ENCODE assay signal across 16 mouse cellular contexts in the genomic region with DNA sequence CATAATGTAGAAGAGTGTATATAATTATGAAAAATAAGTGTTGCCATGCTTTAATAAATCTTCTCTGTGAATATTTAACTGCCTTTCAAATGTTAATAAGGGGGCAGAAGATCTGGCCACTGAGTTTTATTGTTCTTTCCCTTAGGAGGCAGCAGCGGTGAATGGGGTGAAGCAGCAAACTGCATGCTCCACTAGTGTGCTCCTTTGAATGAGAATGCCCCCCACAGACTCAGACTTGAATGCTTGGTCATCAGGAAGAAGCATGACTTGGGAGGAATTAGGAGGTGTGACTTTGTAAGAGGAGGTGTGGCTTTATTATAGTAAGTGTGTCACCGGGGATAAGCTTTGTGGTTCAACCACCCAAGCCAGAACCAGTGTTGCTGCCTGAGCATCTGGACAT. TPM values are rescaled to one million over a fixed set of nuclear protein-coding genes. Genes with fewer than 3 reads are reported as not detected.
A peak's percentile ranks its signal among the peaks of the same experiment; 100 is the strongest.
DNase-seq lines count a peak whose midpoint lies in the region; ATAC-seq and TF ChIP-seq lines count a peak whose summit lies in the region.
"Had no signal": no experiment of that assay in that cellular context is flagged by ENCODE, and none has a peak within 500 bp of the region (broad histone marks: within the 10 kb centered on the region; RNA-seq: fewer than 3 reads in every experiment).

No protein-coding gene starts in this region.

- H3K9me3 ChIP-seq in kidney, postnatal 0 days (replicated peaks; ENCODE audit: low read length): no peaks in the 10 kb centered on the region
- H3K9me3 ChIP-seq in ES-E14 (ENCODE audit: control insufficient read depth, insufficient read depth, low read depth, low read length): no peaks in the 10 kb centered on the region
- no peaks in the 10 kb centered on the region for H3K9me3 ChIP-seq in forebrain, embryonic 13.5 days (replicated peaks)
- no peaks in the 10 kb centered on the region for H3K9me3 ChIP-seq in hindbrain, embryonic 14.5 days (ENCODE audit: control insufficient read depth, low read length)
- H3K9me3 ChIP-seq in intestine, postnatal 0 days (ENCODE audit: control insufficient read depth): no peaks in the 10 kb centered on the region
- H3K9me3 ChIP-seq: embryonic facial prominence, embryonic 10.5 days; limb, embryonic 13.5 days; megakaryocyte, embryonic 14.5 days had no signal

- no peak overlapping the region for H3K27ac ChIP-seq in kidney, postnatal 0 days
- H3K27ac ChIP-seq in kidney, adult 2 months (ENCODE audit: insufficient read depth, low read depth, low read length): no peak overlapping the region
- H3K27ac ChIP-seq in ES-E14 (ENCODE audit: insufficient read depth, low read depth, low read length, poor library complexity, severe bottlenecking): no peak overlapping the region
- no peak overlapping the region for H3K27ac ChIP-seq in forebrain, embryonic 13.5 days
- H3K27ac ChIP-seq in hindbrain, embryonic 14.5 days: no peak overlapping the region
- H3K27ac ChIP-seq in intestine, postnatal 0 days (ENCODE audit: low read depth, low read length): no peak overlapping the region
- H3K27ac ChIP-seq: embryonic facial prominence, embryonic 10.5 days; limb, embryonic 13.5 days; liver, embryonic 14.5 days had no signal

- in situ Hi-C loops in ES-E14 (cut with MboI; ENCODE audit: low sequenced_read_pairs in 2 of 2, unreplicated experiment in 2 of 2): no loop called here

- H3K9ac ChIP-seq in kidney, postnatal 0 days (ENCODE audit: low read depth, low read length): no peak overlapping the region
- H3K9ac ChIP-seq in ES-E14 (ENCODE audit: insufficient read depth, low read depth, low read length, poor library complexity, severe bottlenecking): no peak overlapping the region
- no peak overlapping the region for H3K9ac ChIP-seq in forebrain, embryonic 13.5 days
- H3K9ac ChIP-seq in hindbrain, embryonic 14.5 days: no peak overlapping the region
- no peak overlapping the region for H3K9ac ChIP-seq in intestine, postnatal 0 days (ENCODE audit: low read depth, low read length)
- H3K9ac ChIP-seq: limb, embryonic 13.5 days; liver, embryonic 14.5 days had no signal

- H3K36me3 ChIP-seq in kidney, postnatal 0 days (ENCODE audit: insufficient read depth, low read length): no peaks in the 10 kb centered on the region
- H3K36me3 ChIP-seq in kidney, adult 2 months (ENCODE audit: control insufficient read depth, insufficient read depth, low read length): no peaks in the 10 kb centered on the region; the same call in 1 of the 2 replicates
- no peaks in the 10 kb centered on the region for H3K36me3 ChIP-seq in ES-E14 (ENCODE audit: control insufficient read depth, insufficient read depth, low read length, poor library complexity, severe bottlenecking)
- no peaks in the 10 kb centered on the region for H3K36me3 ChIP-seq in forebrain, embryonic 13.5 days (ENCODE audit: poor library complexity, severe bottlenecking)
- H3K36me3 ChIP-seq in hindbrain, embryonic 14.5 days (replicated peaks; ENCODE audit: control insufficient read depth, insufficient read depth): no peaks in the 10 kb centered on the region
- no peaks in the 10 kb centered on the region for H3K36me3 ChIP-seq in intestine, postnatal 0 days (ENCODE audit: control insufficient read depth, insufficient read depth)
- H3K36me3 ChIP-seq: limb, embryonic 13.5 days had no signal

- no peak for TF ChIP-seq CTCF in kidney, postnatal 0 days (IDR thresholded peaks at IDR 0.05; ENCODE audit: low read depth)
- no peak for TF ChIP-seq CTCF in kidney, adult 2 months (conservative IDR thresholded peaks at IDR 0.05; ENCODE audit: insufficient read depth, insufficient read length, low read depth, low read length)
- no peak for TF ChIP-seq CTCF in intestine, postnatal 0 days (IDR thresholded peaks at IDR 0.05; ENCODE audit: low read depth)

- no peaks in the 10 kb centered on the region for H3K4me1 ChIP-seq in kidney, postnatal 0 days (replicated peaks; ENCODE audit: insufficient read depth, low read length)
- no peaks in the 10 kb centered on the region for H3K4me1 ChIP-seq in kidney, adult 2 months (ENCODE audit: control insufficient read depth, insufficient read depth, low read length)
- H3K4me1 ChIP-seq in ES-E14 (ENCODE audit: control insufficient read depth in 2 of 2, insufficient read depth in 2 of 2, low read length in 2 of 2, poor library complexity in 1 of 2): no peaks in the 10 kb centered on the region
- H3K4me1 ChIP-seq in forebrain, embryonic 13.5 days: peaks cover 14% of the 10 kb centered on the region; the same call in 1 of the 2 replicates
- H3K4me1 ChIP-seq in hindbrain, embryonic 14.5 days (replicated peaks; ENCODE audit: control insufficient read depth, insufficient read depth, low read length): no peaks in the 10 kb centered on the region
- no peaks in the 10 kb centered on the region for H3K4me1 ChIP-seq in intestine, postnatal 0 days (replicated peaks; ENCODE audit: control insufficient read depth, insufficient read depth, low read length)
- H3K4me1 ChIP-seq: embryonic facial prominence, embryonic 10.5 days; limb, embryonic 13.5 days had no signal

- no peak for TF ChIP-seq POLR2A in kidney, adult 2 months (IDR thresholded peaks at IDR 0.05; ENCODE audit: low read depth, low read length)

- peak; percentile 5 for DNase-seq in kidney, postnatal 0 days (ENCODE audit: low spot score)
- no peak for DNase-seq in kidney, adult 2 months
- DNase-seq in ES-E14 (ENCODE audit: low read depth, low spot score): no peak
- DNase-seq in hindbrain, embryonic 14.5 days (ENCODE audit: low spot score): no peak
- no peak for DNase-seq in urinary bladder, postnatal 14 days (ENCODE audit: low spot score)
- DNase-seq in kidney, adult 11 months: no peak
- DNase-seq: B cell, adult 2 months; cerebellum, adult 18-20 months; gastrocnemius, postnatal 25 days; thymus, postnatal 14 days had no signal

- ATAC-seq in kidney, postnatal 0 days (replicated peaks; ENCODE audit: low FRiP score, low read depth): no peak
- peak; percentile 70; the same call in 1 of the 2 replicates for ATAC-seq in forebrain, embryonic 13.5 days
- peak; percentile 73; the same call in 1 of the 2 replicates for ATAC-seq in hindbrain, embryonic 14.5 days (ENCODE audit: low FRiP score)
- ATAC-seq in intestine, postnatal 0 days: no peak

- no peaks in the 10 kb centered on the region for H3K27me3 ChIP-seq in kidney, postnatal 0 days (ENCODE audit: insufficient read depth, low read length)
- no peaks in the 10 kb centered on the region for H3K27me3 ChIP-seq in kidney, adult 2 months (replicated peaks; ENCODE audit: control insufficient read depth, insufficient read depth, low read length)
- H3K27me3 ChIP-seq in forebrain, embryonic 13.5 days: no peaks in the 10 kb centered on the region
- H3K27me3 ChIP-seq in hindbrain, embryonic 14.5 days (ENCODE audit: control insufficient read depth, insufficient read depth, low read length): no peaks in the 10 kb centered on the region
- H3K27me3 ChIP-seq in intestine, postnatal 0 days (replicated peaks; ENCODE audit: control insufficient read depth, insufficient read depth, low read length): no peaks in the 10 kb centered on the region
- H3K27me3 ChIP-seq: limb, embryonic 13.5 days; megakaryocyte, embryonic 14.5 days had no signal

- WGBS in kidney, postnatal 0 days: 72% methylated on average over 2 of the region's 2 CpGs
- WGBS in kidney, adult 2 months: 74% methylated on average over 2 of the region's 2 CpGs
- 22% methylated on average over 2 of the region's 2 CpGs for WGBS in forebrain, embryonic 13.5 days
- 8% methylated on average over 2 of the region's 2 CpGs for WGBS in hindbrain, embryonic 14.5 days
- 85% methylated on average over 2 of the region's 2 CpGs for WGBS in intestine, postnatal 0 days

- H3K4me3 ChIP-seq in kidney, postnatal 0 days (replicated peaks; ENCODE audit: low read depth, low read length): no peak overlapping the region
- no peak overlapping the region for H3K4me3 ChIP-seq in kidney, adult 2 months (ENCODE audit: insufficient read depth, low read depth, low read length)
- no peak overlapping the region for H3K4me3 ChIP-seq in ES-E14 (ENCODE audit: insufficient read depth in 1 of 2, low read depth in 1 of 2, low read length in 2 of 2, poor library complexity in 1 of 2, severe bottlenecking in 1 of 2)
- H3K4me3 ChIP-seq in forebrain, embryonic 13.5 days: no peak overlapping the region
- H3K4me3 ChIP-seq in hindbrain, embryonic 14.5 days (replicated peaks; ENCODE audit: low read length): no peak overlapping the region
- no peak overlapping the region for H3K4me3 ChIP-seq in intestine, postnatal 0 days (ENCODE audit: low read depth, low read length)
- H3K4me3 ChIP-seq: embryonic facial prominence, embryonic 10.5 days; limb, embryonic 13.5 days; megakaryocyte, embryonic 14.5 days had no signal

- H3K4me2 ChIP-seq in kidney, postnatal 0 days (ENCODE audit: low read length): no peak overlapping the region
- no peak overlapping the region for H3K4me2 ChIP-seq in forebrain, embryonic 13.5 days
- H3K4me2 ChIP-seq in hindbrain, embryonic 14.5 days (replicated peaks): no peak overlapping the region
- H3K4me2 ChIP-seq in intestine, postnatal 0 days (replicated peaks; ENCODE audit: low read depth): no peak overlapping the region
- H3K4me2 ChIP-seq: limb, embryonic 13.5 days had no signal

TF ChIP-seq in ES-E14, 5 proteins besides CTCF, POLR2A, EP300 and RAD21:
- no peak for TF ChIP-seq HCFC1 (IDR thresholded peaks at IDR 0.05; ENCODE audit: borderline replicate concordance, insufficient read depth, low read length)
- TF ChIP-seq CHD2 (IDR thresholded peaks at IDR 0.05; ENCODE audit: low read depth, low read length): no peak
- peak; percentile 71 for TF ChIP-seq MAFK (IDR thresholded peaks at IDR 0.05; ENCODE audit: insufficient read depth, low read depth, low read length)

RNA-seq across cellular contexts. Expression of a gene that starts 52.0 kb away (rescaled TPM):
- polyA plus RNA-seq in kidney, postnatal 0 days (2015; fragmentation: Nextera tagmentation; extraction: Ambion mirVana): 6.8 and 7.6 TPM in 2 replicates
- polyA plus RNA-seq in kidney, adult 2 months (2012; rRNA removed): 1.3 and 1.5 TPM in 2 replicates
- total RNA-seq in ES-E14 (2012; rRNA removed): 2.6 and 3.3 TPM in 2 replicates
- 7.6 and 8.4 TPM in 2 replicates for polyA plus RNA-seq in forebrain, embryonic 13.5 days (2015; fragmentation: Nextera tagmentation; extraction: Ambion mirVana)
- polyA plus RNA-seq in hindbrain, embryonic 14.5 days (2014; fragmentation: Nextera tagmentation; extraction: Ambion mirVana): 13.1 and 13.4 TPM in 2 replicates
- polyA plus RNA-seq in intestine, postnatal 0 days (2015; fragmentation: Nextera tagmentation; extraction: Ambion mirVana): 2.4 TPM in 2 replicates

Comparison
In these comparisons a context has a peak if more than half of its experiments do, and no peak if none do; other contexts are left out.
1. ATAC-seq: peak in forebrain, embryonic 13.5 days (single experiment) and hindbrain, embryonic 14.5 days (single experiment); none in kidney, postnatal 0 days (single experiment) and intestine, postnatal 0 days (single experiment).